Mouse (Mus musculus) kidney, embryonic 14.5 days (tissue): ENCODE measurements around the gene Nup50. TPM values are rescaled to one million over a fixed set of nuclear protein-coding genes. Genes with fewer than 3 reads are reported as not detected.

ENCODE experiments used
- microRNA-seq: library from miRNA; unstranded; fragments of <30 nt; microRNA quantifications from one replicate; pipeline ENCODE4, GENCODE M21; 2016
- polyA plus RNA-seq: library from polyadenylated mRNA; unstranded; fragments of >200 nt; fragmentation: Nextera tagmentation; extraction: Ambion mirVana; gene quantifications from 2 replicates; pipeline ENCODE4 v1.2.1, GENCODE M21; 2014

The Nup50 gene
- polyA plus RNA-seq, 1 experiment from 2014 or later: 50.8 TPM

Small RNA genes within 50 kb of the gene (microRNA-seq; reads per million reads assigned to microRNA genes)
- gene Mir1249: 22.1 reads per million, percentile 35 among the genes with 10 or more reads in this experiment

Other genes with a start within 250 kb of the Nup50 start
- 8.7 and 10.2 TPM in 2 replicates for gene Arhgap8, start 203.4 kb upstream of the Nup50 start, polyA plus RNA-seq
- 1.1 and 1.8 TPM in 2 replicates for gene Phf21b, start 67.4 kb upstream of the Nup50 start, polyA plus RNA-seq
- 0.60 and 0.74 TPM in 2 replicates for gene Gm29666, start 3.4 kb upstream of the Nup50 start, polyA plus RNA-seq
- gene 5031439G07Rik, start 65.1 kb downstream of the Nup50 start, polyA plus RNA-seq: 6.6 TPM in 2 replicates
- gene Upk3a, start 93.7 kb downstream of the Nup50 start, polyA plus RNA-seq: 11.9 and 12.6 TPM in 2 replicates
- 17.3 and 23.2 TPM in 2 replicates for gene Fam118a, start 105.5 kb downstream of the Nup50 start, polyA plus RNA-seq
- 0.19 and 0.22 TPM in 2 replicates for gene Smc1b, start 208.6 kb downstream of the Nup50 start, polyA plus RNA-seq
- 0.19 and 0.69 TPM in 2 replicates for gene Ribc2, start 208.7 kb downstream of the Nup50 start, polyA plus RNA-seq